Mouse (Mus musculus): ENCODE data around the gene Il25. TPM values are rescaled to one million over a fixed set of nuclear protein-coding genes. Genes with fewer than 3 reads are reported as not detected.

The Il25 gene
- total RNA-seq (2021): under 1 TPM in 1 of 2 experiments, not detected in 1; 0.59 TPM

- DNase-seq (ENCODE audit: extremely low spot score in 1 of 2, low spot score in 1 of 2): no peak
Measured at GRCm38 (mm10) chr14:54932645-54933150, at the start of gene Il25. Gene Il25 (plus strand): TSS chr14:54932695.

- DNase-seq (ENCODE audit: extremely low spot score in 1 of 2, low spot score in 1 of 2): peak; percentile 44 to 60
Measured at GRCm38 (mm10) chr14:54883154-54884021, 49.1 kb upstream of the Il25 start, which contains the start of the genes Bcl2l2 and Gm20521. Gene Bcl2l2 (plus strand): TSS chr14:54883377. Gene Gm20521 (plus strand): TSS chr14:54883441.

- DNase-seq (ENCODE audit: extremely low spot score in 1 of 2, low spot score in 1 of 2): no peak
Measured at GRCm38 (mm10) chr14:54884022-54884712, 48.3 kb upstream of the Il25 start.

GRCm38 (mm10) chr14:54885309-54885708, 47.2 kb upstream of the Il25 start:
- DNase-seq (ENCODE audit: extremely low spot score in 1 of 2, low spot score in 1 of 2): no peak

- no peak for DNase-seq (ENCODE audit: extremely low spot score in 1 of 2, low spot score in 1 of 2)
Measured at GRCm38 (mm10) chr14:54892200-54892599, 40.3 kb upstream of the Il25 start, which contains the start of gene Pabpn1. Gene Pabpn1 (plus strand): TSS chr14:54892500.

- peak; percentile 91 to 97 for DNase-seq (ENCODE audit: extremely low spot score in 1 of 2, low spot score in 1 of 2)
Measured at GRCm38 (mm10) chr14:54893651-54894181, 38.8 kb upstream of the Il25 start.

- DNase-seq (ENCODE audit: extremely low spot score in 1 of 2, low spot score in 1 of 2): peak in 1 of 2 experiments; percentile 47
Measured at GRCm38 (mm10) chr14:54894296-54895151, 38.0 kb upstream of the Il25 start.

GRCm38 (mm10) chr14:54897445-54897844, 35.0 kb upstream of the Il25 start:
- DNase-seq (ENCODE audit: extremely low spot score in 1 of 2, low spot score in 1 of 2): no peak

- peak in 1 of 2 experiments; percentile 66 for DNase-seq (ENCODE audit: extremely low spot score in 1 of 2, low spot score in 1 of 2)
Measured at GRCm38 (mm10) chr14:54900383-54900782, 32.1 kb upstream of the Il25 start.

GRCm38 (mm10) chr14:54903641-54904040, 28.9 kb upstream of the Il25 start:
- no peak for DNase-seq (ENCODE audit: extremely low spot score in 1 of 2, low spot score in 1 of 2)

- no peak for DNase-seq (ENCODE audit: extremely low spot score in 1 of 2, low spot score in 1 of 2)
Measured at GRCm38 (mm10) chr14:54908682-54909081, 23.8 kb upstream of the Il25 start.

GRCm38 (mm10) chr14:54912109-54912850, 20.2 kb upstream of the Il25 start:
- no peak for DNase-seq (ENCODE audit: extremely low spot score in 1 of 2, low spot score in 1 of 2)

- peak; percentile 76 to 83 for DNase-seq (ENCODE audit: extremely low spot score in 1 of 2, low spot score in 1 of 2)
Measured at GRCm38 (mm10) chr14:54912886-54913285, 19.6 kb upstream of the Il25 start, which contains the start of gene Slc22a17. Gene Slc22a17 (minus strand): TSS chr14:54913132.

- no peak for DNase-seq (ENCODE audit: extremely low spot score in 1 of 2, low spot score in 1 of 2)
Measured at GRCm38 (mm10) chr14:54913343-54913742, 19.2 kb upstream of the Il25 start.

- DNase-seq (ENCODE audit: extremely low spot score in 1 of 2, low spot score in 1 of 2): no peak
Measured at GRCm38 (mm10) chr14:54920076-54920685, 12.3 kb upstream of the Il25 start.

- DNase-seq (ENCODE audit: extremely low spot score in 1 of 2, low spot score in 1 of 2): no peak
Measured at GRCm38 (mm10) chr14:54924641-54925348, 7.7 kb upstream of the Il25 start.

- peak in 1 of 2 experiments; percentile 35 for DNase-seq (ENCODE audit: extremely low spot score in 1 of 2, low spot score in 1 of 2)
Measured at GRCm38 (mm10) chr14:54925349-54926342, 6.8 kb upstream of the Il25 start, which contains the start of gene Efs. Gene Efs (minus strand): TSS chr14:54926126.

Data from layer of hippocampus, postnatal 25 days (tissue).